Mouse (Mus musculus): ENCODE data around the gene Nipsnap1. TPM values are rescaled to one million over a fixed set of nuclear protein-coding genes. Genes with fewer than 3 reads are reported as not detected.

Nipsnap1 gene
- polyA plus RNA-seq (2015; fragmentation: Nextera tagmentation; extraction: Ambion mirVana): 13.3 and 14.5 TPM in 2 replicates

DNA sequence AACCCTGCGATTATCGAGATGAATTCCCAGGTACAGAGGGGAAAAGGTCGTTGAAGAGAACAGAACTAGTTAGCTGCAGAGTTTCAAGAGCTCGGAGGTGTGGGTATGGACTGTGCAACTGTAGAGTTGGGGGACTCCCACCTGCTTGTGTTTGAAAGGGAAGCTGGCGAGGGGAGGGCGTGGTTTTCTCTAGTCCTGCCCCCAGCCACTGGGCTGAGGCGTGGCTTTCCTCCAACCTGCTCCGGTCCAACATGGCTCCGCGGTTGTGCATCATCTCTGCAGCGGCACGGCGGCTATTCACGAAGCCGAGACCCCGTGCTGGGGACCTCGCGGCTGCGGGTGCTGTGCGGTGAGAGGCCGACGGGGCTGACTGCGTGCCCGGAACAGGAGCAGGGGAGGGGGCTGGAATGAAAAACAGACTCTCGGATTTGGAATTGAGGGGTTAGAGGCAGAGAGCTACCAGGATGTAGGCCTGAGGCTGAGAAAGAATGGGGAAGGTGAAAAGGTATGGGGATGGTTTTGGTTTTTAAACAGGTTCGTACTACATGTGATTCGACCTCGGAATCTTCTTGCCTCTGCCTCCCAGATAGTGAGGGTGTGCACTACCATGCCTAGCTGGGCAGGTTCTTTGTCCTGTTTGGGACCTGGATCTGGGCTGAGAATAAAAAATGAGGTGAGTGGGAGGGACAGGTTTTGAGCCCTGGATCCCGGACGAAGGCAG is at the start of gene Nipsnap1:
TSS of gene Nipsnap1 (plus strand) at position 197 of the 721 bp plus-strand sequence.

DNA sequence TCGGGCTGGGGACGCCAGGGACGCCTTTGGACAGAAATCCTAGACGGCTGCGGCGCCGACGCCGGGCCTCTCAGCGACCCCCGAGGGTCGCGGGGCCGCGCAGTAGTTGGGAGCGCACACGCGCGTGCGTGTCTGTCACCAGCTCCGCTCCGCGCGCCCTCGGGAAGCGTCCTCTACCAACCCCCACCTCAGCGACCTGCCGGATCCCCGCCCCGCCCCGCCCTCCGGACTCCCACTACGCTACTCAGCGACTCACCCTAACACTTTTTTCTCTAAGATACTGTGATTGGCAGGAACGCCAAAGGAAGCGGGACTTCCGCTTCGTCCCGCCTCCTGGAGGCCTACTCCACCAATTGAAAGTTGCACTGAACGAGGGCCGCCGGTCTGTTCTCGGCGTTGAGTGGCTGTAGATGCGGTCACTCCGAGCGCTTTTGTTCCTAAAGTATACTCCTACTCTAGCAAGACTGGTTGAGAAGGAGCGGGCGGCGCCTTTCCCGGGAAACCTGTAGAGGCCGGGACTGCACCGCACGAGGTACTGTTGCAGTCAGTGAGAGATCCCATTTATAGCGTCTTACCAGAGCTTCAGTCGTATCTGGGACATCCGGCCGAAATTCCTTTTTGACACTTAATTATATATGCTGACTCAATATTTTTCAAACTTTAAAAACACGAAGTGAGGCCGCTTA is 24.4 kb upstream of the Nipsnap1 start, which contains the start of gene Nf2:
TSS of gene Nf2 (minus strand) at position 279 of the 686 bp plus-strand sequence.

DNA sequence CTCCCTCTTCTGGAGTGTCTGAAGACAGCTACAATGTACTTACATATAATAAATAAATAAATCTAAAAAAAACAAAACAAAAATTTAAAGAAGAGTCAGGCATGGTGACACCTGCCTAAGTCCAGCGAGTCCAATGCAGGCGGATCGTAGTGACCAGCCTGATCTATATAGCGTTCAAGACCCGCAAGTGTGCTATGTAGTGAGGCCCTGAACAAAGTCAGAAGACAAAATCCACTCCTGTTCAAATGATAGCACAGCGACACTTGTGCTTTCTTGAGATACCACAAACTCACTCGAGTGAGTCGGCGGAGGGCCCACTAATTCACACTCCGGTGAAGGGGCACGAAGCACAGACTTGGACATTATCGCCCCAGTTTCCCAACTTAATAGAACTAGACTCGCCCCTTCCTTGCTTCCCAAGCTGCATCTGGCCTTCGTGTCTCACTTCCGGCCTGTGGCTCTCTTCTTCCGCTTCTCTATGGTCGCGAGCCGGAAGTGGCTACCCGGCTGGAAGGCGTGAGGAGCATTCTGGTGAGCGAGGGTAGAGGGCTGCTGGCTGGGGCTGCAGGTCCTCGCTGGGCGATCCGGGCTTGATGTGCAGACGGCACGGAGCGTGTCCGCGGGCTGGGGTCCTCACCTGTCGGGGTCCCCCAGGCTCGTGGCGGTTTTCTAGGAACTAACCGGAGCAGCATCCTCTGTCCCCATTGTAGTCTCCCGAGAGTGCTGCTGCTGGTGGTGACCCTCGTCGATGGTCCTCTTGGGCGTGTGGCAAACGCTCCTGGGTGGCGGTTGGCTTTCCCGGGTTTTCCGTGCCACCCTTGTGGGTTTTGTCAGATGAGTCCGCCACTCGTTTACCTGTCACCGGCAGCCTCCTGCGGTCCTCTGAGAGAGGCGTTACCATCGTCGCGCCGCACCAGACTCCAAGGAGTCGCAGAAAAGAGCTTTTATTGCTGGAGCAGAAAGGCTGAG is 21.4 kb downstream of the Nipsnap1 start, which contains the start of gene Thoc5:
TSS of gene Thoc5 (plus strand) at position 473 of the 969 bp plus-strand sequence.

Small RNA genes within 50 kb of the gene (microRNA-seq; reads per million reads assigned to microRNA genes)
- not detected for gene Mir6918

Other genes starting within 250 kb of the Nipsnap1 start
- 16.2 and 17.9 TPM in 2 replicates for gene Ascc2, start 236.2 kb upstream of the Nipsnap1 start, polyA plus RNA-seq (2015; fragmentation: Nextera tagmentation; extraction: Ambion mirVana)
- gene Uqcr10, start 169.6 kb upstream of the Nipsnap1 start, polyA plus RNA-seq (2015; fragmentation: Nextera tagmentation; extraction: Ambion mirVana): 1,055 and 1,143 TPM in 2 replicates
- 48.3 and 49.0 TPM in 2 replicates for gene Zmat5, start 169.3 kb upstream of the Nipsnap1 start, polyA plus RNA-seq (2015; fragmentation: Nextera tagmentation; extraction: Ambion mirVana)
- 0.08 and 0.15 TPM in 2 replicates for gene Cabp7, start 127.2 kb upstream of the Nipsnap1 start, polyA plus RNA-seq (2015; fragmentation: Nextera tagmentation; extraction: Ambion mirVana)
- 21.5 and 23.6 TPM in 2 replicates for gene Nf2, start 24.4 kb upstream of the Nipsnap1 start, polyA plus RNA-seq (2015; fragmentation: Nextera tagmentation; extraction: Ambion mirVana)
- 17.3 and 18.8 TPM in 2 replicates for gene Thoc5, start 21.4 kb downstream of the Nipsnap1 start, polyA plus RNA-seq (2015; fragmentation: Nextera tagmentation; extraction: Ambion mirVana)
- gene Nefh, start 74.1 kb downstream of the Nipsnap1 start, polyA plus RNA-seq (2015; fragmentation: Nextera tagmentation; extraction: Ambion mirVana): 0.05 and 0.14 TPM in 2 replicates
- gene Ap1b1, start 112.9 kb downstream of the Nipsnap1 start, polyA plus RNA-seq (2015; fragmentation: Nextera tagmentation; extraction: Ambion mirVana): 35.8 and 37.2 TPM in 2 replicates
- gene Rasl10a, start 184.2 kb downstream of the Nipsnap1 start, polyA plus RNA-seq (2015; fragmentation: Nextera tagmentation; extraction: Ambion mirVana): 1.1 and 1.9 TPM in 2 replicates
- 30.0 and 31.8 TPM in 2 replicates for gene Gas2l1, start 191.4 kb downstream of the Nipsnap1 start, polyA plus RNA-seq (2015; fragmentation: Nextera tagmentation; extraction: Ambion mirVana)
- 17.4 and 21.5 TPM in 2 replicates for gene Rhbdd3, start 225.0 kb downstream of the Nipsnap1 start, polyA plus RNA-seq (2015; fragmentation: Nextera tagmentation; extraction: Ambion mirVana)
- 280 and 285 TPM in 2 replicates for gene Ewsr1, start 225.3 kb downstream of the Nipsnap1 start, polyA plus RNA-seq (2015; fragmentation: Nextera tagmentation; extraction: Ambion mirVana)

Data from urinary bladder, postnatal 0 days (tissue).